Mouse (Mus musculus) heart, embryonic 14.5 days (tissue): Measurements from ENCODE around the gene Rnf220. TPM values are rescaled to one million over a fixed set of nuclear protein-coding genes. Genes with fewer than 3 reads are reported as not detected.

Experiments used
- ATAC-seq: fragments of 200-750 bp; cut with Nextera tagmentation; 2 replicates; pipeline ENCODE4 v1.8.0; 2017; ENCODE audit warnings: low read depth, moderate TSS enrichment; ENCODE audit not compliant: insufficient number of reproducible peaks, insufficient read depth, low FRiP score
- H3K27ac ChIP-seq, 2 experiments: fragments of 200-500 bp in 1 of 2; fragments of 300-500 bp in 1 of 2; sonication (generic) in 1 of 2; replicated peaks in 1 of 2; 2 replicates each; pipeline ENCODE4 v1.5.1; 2012 to 2014; ENCODE audit warnings: low read depth in 2 of 2, low read length in 2 of 2, control low read depth in 1 of 2, mild to moderate bottlenecking in 1 of 2, mixed read lengths in 1 of 2; ENCODE audit not compliant: control insufficient read depth in 1 of 2, insufficient read depth in 1 of 2
- H3K27me3 ChIP-seq: fragments of 300-500 bp; sonication (generic); 2 replicates; pipeline ENCODE4 v1.6.1; 2014; ENCODE audit warnings: mild to moderate bottlenecking, low read length, control low read depth; ENCODE audit not compliant: control insufficient read depth, insufficient read depth
- H3K36me3 ChIP-seq: fragments of 300-500 bp; sonication (generic); 2 replicates; pipeline ENCODE4 v1.6.1; 2014; ENCODE audit warnings: mild to moderate bottlenecking, control low read depth, low read length, mixed read lengths; ENCODE audit not compliant: control insufficient read depth, insufficient read depth
- H3K4me1 ChIP-seq, 2 experiments: fragments of 200-500 bp in 1 of 2; fragments of 300-500 bp in 1 of 2; sonication (generic) in 1 of 2; 2 replicates each; pipeline ENCODE4 v1.6.1; 2012 to 2014; ENCODE audit warnings: low read length in 2 of 2, control low read depth in 1 of 2, mixed read lengths in 1 of 2; ENCODE audit not compliant: control insufficient read depth in 2 of 2, insufficient read depth in 2 of 2
- H3K4me2 ChIP-seq: fragments of 300-500 bp; sonication (generic); 2 replicates; pipeline ENCODE4 v1.6.1; 2014; ENCODE audit warnings: mild to moderate bottlenecking, low read length
- H3K4me3 ChIP-seq, 2 experiments: fragments of 200-500 bp in 1 of 2; fragments of 300-500 bp in 1 of 2; sonication (generic) in 1 of 2; 2 replicates each; pipeline ENCODE4 v1.5.1; 2012 to 2014; ENCODE audit warnings: low read length in 2 of 2, mild to moderate bottlenecking in 2 of 2, control low read depth in 1 of 2, low read depth in 1 of 2, moderate library complexity in 1 of 2; ENCODE audit not compliant: control insufficient read depth in 1 of 2, insufficient read depth in 1 of 2
- H3K9ac ChIP-seq: fragments of 300-500 bp; sonication (generic); 2 replicates; pipeline ENCODE4 v1.6.1; 2014; ENCODE audit warnings: mild to moderate bottlenecking, low read length
- H3K9me3 ChIP-seq: fragments of 300-500 bp; sonication (generic); 2 replicates; pipeline ENCODE4 v1.6.1; 2016; ENCODE audit warnings: low read length, control low read depth; ENCODE audit not compliant: control insufficient read depth
- WGBS: fragments of 180-500 bp; shearing (Covaris S2); extraction: QIAGEN DNeasy Blood & Tissue Kit; methylation state at CpG from one replicate; pipeline ENCODE4 v1.1.7; 2014; 5-methylcytosine and 5-hydroxymethylcytosine counted together
- polyA plus RNA-seq: library from polyadenylated mRNA; unstranded; fragments of >200 nt; fragmentation: Nextera tagmentation; extraction: Ambion mirVana; gene quantifications from 2 replicates; pipeline ENCODE4 v1.2.1, GENCODE M21; 2014

Rnf220 gene
- polyA plus RNA-seq, 1 experiment from 2014 or later = 36.4 TPM

DNA sequence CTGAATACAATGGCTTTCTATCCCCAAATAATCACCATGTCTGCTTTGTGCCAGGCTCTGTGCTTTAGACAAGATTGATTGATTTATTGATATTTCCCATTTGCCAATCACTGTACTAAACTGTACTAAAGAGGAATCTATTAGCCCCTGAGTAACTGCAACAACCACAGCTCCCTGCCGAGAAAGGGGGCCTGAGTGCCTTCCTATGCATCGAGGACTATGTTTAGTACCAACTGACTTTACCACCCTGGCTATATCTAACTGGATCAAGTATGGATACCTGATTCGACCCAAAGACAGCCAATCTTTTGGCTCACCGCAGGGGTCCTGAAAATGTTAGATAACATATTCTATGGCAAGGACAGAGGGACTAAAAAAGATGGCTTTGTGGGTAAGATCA, 33.0 kb upstream of the Rnf220 start:
- 70% methylated on average over 4 of the region's 4 CpGs for WGBS
- Histone ChIP-seq H3K27me3 (no peaks in the 10 kb centered on the region), H3K4me1 (no peaks in the 10 kb centered on the region), H3K9ac (no peak overlapping the region), H3K9me3 (no peaks in the 10 kb centered on the region), H3K27ac (no peak overlapping the region), H3K4me2 (no peak overlapping the region), H3K36me3 (no peaks in the 10 kb centered on the region), H3K4me3 (no peak overlapping the region)
- no peak for ATAC-seq

DNA sequence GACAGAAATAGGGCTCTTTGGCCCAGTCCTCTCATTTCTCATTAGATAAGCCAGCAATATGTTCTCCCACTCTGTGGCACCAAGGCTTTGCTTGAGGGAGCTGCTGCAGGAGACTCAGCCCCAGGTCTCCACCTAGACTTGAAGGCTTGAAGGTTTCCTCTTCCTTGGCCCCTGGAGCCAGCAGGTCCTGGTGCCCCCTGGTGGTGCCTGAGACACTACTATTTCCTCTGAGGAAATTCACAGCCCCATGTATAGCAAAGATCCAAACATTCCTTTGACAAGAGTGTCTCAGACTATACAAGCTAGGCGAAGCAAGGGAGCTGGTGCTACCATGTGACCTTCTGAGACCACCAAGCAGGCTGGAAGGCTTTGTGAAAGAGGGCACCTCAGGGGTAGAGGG, 31.1 kb upstream of the Rnf220 start:
- Histone ChIP-seq H3K36me3 (no peaks in the 10 kb centered on the region), H3K4me2 (no peak overlapping the region), H3K4me1 (no peaks in the 10 kb centered on the region), H3K4me3 (no peak overlapping the region), H3K9ac (no peak overlapping the region), H3K27me3 (no peaks in the 10 kb centered on the region), H3K27ac (no peak overlapping the region), H3K9me3 (no peaks in the 10 kb centered on the region)
- ATAC-seq = no peak; the same call in 1 of the 2 replicates
- WGBS = 8% methylated on average over 1 of the region's 1 CpGs

DNA sequence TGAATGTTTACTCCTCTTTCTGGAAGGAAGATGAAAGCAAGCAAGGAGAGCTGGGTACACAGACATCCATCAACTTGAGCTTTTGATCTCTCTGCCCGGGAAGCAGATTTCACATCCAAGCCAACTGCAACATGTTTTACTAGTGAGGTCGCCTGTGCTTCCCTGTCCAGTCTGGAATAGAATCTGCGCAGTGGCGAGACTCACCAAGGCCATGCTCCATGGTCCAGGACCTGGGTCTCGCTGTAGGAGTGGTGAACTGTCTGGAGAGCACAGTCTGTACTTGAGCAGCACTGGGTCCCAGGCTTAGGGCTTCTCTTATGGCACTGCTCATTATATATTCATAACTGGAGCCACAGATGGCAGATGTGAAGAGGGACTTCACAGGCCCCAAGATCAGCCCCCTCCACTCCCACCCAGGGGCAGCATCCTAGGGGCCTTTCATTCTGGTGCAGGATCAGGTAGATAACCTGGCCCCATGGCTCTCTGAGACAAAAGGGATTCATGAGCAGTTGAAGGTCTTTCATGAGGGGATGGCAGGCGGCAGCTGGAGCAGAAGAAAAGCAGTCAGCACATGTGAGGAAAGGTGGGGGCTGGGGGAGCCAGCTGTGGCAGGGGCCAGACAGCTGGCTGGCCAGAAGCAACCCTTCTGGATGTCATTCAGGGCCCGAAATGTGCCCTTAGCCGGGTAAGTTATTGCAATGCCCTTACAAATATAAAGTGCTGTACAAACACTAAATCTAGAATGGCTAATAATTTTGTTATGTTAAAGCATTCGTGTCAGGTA, 30.5 kb upstream of the Rnf220 start:
- Histone ChIP-seq H3K9ac (no peak overlapping the region), H3K27me3 (no peaks in the 10 kb centered on the region), H3K4me3 (no peak overlapping the region), H3K36me3 (no peaks in the 10 kb centered on the region), H3K4me2 (no peak overlapping the region), H3K9me3 (no peaks in the 10 kb centered on the region), H3K4me1 (no peaks in the 10 kb centered on the region), H3K27ac (no peak overlapping the region)
- no peak for ATAC-seq
- WGBS = 65% methylated on average over 9 of the region's 9 CpGs

DNA sequence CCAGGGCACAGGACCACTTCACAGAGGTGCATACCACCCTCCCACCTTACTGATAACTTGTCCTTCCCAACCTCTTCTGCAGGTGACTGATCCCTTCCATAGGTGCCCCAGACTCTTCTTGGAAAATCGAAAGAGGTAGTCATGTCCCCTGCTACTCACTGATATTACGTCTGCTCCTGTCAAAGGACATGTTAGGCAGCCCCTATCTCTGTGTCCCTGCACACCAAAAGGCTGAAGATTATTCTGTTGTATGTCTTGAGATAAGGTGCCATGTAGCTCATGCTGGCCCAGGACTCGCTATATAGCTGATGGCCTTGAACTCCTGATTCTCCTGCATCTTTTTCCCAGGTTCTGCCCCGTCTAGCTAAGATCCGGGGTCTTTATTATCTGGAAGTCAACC, 29.1 kb upstream of the Rnf220 start:
- Histone ChIP-seq H3K4me3 (no peak overlapping the region), H3K4me2 (no peak overlapping the region), H3K9me3 (no peaks in the 10 kb centered on the region), H3K4me1 (no peaks in the 10 kb centered on the region), H3K27me3 (no peaks in the 10 kb centered on the region), H3K36me3 (no peaks in the 10 kb centered on the region), H3K9ac (no peak overlapping the region), H3K27ac (no peak overlapping the region)
- 80% methylated on average over 5 of the region's 5 CpGs for whole genome bisulfite sequencing
- no peak for ATAC-seq

DNA sequence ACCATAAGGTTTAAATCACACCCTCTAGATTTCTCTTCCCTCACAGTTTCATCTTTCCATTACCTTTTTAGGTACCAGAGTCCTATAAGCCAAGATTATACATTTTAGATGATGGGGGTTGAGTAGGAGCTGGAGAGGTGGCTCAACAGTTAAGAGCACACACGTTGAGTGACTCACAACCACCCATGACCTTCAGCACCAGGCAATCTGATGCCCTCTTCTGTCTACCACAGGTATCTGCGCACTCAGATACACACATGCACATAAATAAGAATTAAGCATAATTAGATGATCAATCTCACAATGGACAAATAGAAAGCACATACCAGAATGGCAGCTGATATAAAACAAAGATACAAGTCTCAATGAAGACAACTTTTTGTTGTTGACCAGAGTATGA, 24.5 kb upstream of the Rnf220 start:
- no peak for ATAC-seq
- no peaks in the 10 kb centered on the region for H3K4me1 ChIP-seq
- H3K27ac ChIP-seq = no peak overlapping the region
- no peak overlapping the region for H3K4me3 ChIP-seq
- H3K36me3 ChIP-seq = no peaks in the 10 kb centered on the region
- no peaks in the 10 kb centered on the region for H3K27me3 ChIP-seq
- no peaks in the 10 kb centered on the region for H3K9me3 ChIP-seq
- no peak overlapping the region for H3K4me2 ChIP-seq
- 60% methylated on average over 2 of the region's 2 CpGs for WGBS
- H3K9ac ChIP-seq = no peak overlapping the region

DNA sequence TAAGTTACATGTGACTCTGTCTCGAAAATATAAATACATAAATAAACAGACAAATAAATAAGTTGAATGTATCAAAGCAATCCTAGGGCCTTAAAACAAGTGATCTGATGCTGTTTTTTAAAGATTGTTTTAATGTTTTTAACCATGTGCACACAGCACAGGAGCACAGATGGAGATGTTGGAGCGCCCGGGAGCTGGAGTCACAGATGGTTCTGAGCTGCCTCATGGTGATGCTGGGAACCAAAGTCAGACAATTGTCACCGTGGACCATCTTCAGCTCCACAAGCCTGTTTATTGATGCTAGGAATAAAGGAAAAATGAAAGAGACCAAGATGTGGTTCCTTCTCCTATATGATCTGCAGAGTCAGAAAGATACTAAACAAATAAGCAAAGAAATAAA, 21.4 kb upstream of the Rnf220 start:
- Histone ChIP-seq H3K4me1 (no peaks in the 10 kb centered on the region), H3K9me3 (no peaks in the 10 kb centered on the region), H3K27ac (no peak overlapping the region), H3K36me3 (no peaks in the 10 kb centered on the region), H3K27me3 (no peaks in the 10 kb centered on the region), H3K4me3 (no peak overlapping the region), H3K4me2 (no peak overlapping the region), H3K9ac (no peak overlapping the region)
- WGBS = 81% methylated on average over 4 of the region's 4 CpGs
- ATAC-seq = no peak

DNA sequence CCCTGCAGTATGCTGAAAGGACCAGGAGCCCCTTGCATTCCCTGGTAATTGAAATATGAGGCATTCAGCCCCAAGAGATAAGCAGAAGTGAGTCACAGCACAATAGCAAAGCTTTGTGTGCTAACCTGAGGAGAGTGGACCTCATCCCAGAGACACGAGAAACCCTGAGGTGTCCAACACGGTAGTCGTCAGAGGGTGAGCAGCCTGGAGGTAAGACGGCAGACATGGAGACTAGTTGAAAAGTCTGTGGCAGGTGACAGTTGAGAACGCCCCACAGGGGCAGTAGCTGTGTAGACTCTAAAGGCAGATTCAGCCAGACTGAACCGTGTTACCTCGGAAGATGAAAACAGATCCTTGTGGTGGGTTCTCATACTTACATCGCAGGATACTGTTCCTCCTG, 2.2 kb upstream of the Rnf220 start:
- Histone ChIP-seq H3K4me1 (peaks cover 2 to 22% of the 10 kb centered on the region in 2 experiments; a peak in 3 of 4 replicates), H3K9me3 (0 out of 2 replicates have a peak, but pooled peaks cover 5% of the 10 kb centered on the region), H3K9ac (no peak overlapping the region), H3K36me3 (no peaks in the 10 kb centered on the region), H3K4me3 (no peak overlapping the region), H3K27ac (no peak overlapping the region), H3K27me3 (peaks cover 18% of the 10 kb centered on the region), H3K4me2 (no peak overlapping the region)
- WGBS = 78% methylated on average over 8 of the region's 8 CpGs
- ATAC-seq = no peak
